Mouse (Mus musculus) ovary, adult 18-20 months (tissue): ENCODE data around the gene Tram2.

ENCODE experiments used
- DNase-seq: peaks from one replicate; pipeline ENCODE4 v3.0.0; 2022; ENCODE audit warnings: low spot score, mixed read lengths

The Tram2 gene

GRCm38 (mm10) chr1:20969642-20970041 is 109.4 kb downstream of the Tram2 start:
- DNase-seq = no peak

GRCm38 (mm10) chr1:20954876-20955275 is 124.2 kb downstream of the Tram2 start:
- DNase-seq = no peak

- no peak for DNase-seq
Observed at GRCm38 (mm10) chr1:20951799-20952198, 127.2 kb downstream of the Tram2 start.

GRCm38 (mm10) chr1:20951300-20951763 is 127.7 kb downstream of the Tram2 start, which contains the start of gene Efhc1:
Efhc1 (plus strand) TSS chr1:20951626.
- DNase-seq = peak; percentile 94
